Mouse (Mus musculus) monocyte, adult 5-6 weeks (primary cell): ENCODE measurements around the gene Foxn1. TPM values are rescaled to one million over a fixed set of nuclear protein-coding genes. Genes with fewer than 3 reads are reported as not detected.
A peak's percentile ranks its signal among the peaks of the same experiment; 100 is the strongest.

Experiments used
- ATAC-seq: fragments of 153-309, 156-312 bp; replicated peaks from 2 replicates; pipeline ENCODE4 v1.8.0; 2017; ENCODE audit warnings: mild to moderate bottlenecking; ENCODE audit not compliant: low TSS enrichment, insufficient number of reproducible peaks, severe bottlenecking, poor library complexity, low FRiP score
- total RNA-seq: library from RNA; stranded (forward); fragments of 200-1000, 200-491, 200-594 nt; gene quantifications from 3 replicates; pipeline ENCODE4 v1.2.3, GENCODE M21; 2017

The Foxn1 gene
- total RNA-seq, 1 experiment from 2014 or later, result not detected

GRCm38 (mm10) chr11:78408256-78409240, 22.2 kb upstream of the Foxn1 start:
- ATAC-seq, result no peak

- no peak for ATAC-seq
Observed at GRCm38 (mm10) chr11:78402062-78402461, 15.7 kb upstream of the Foxn1 start.

GRCm38 (mm10) chr11:78401469-78401868, 15.1 kb upstream of the Foxn1 start:
- no peak for ATAC-seq

GRCm38 (mm10) chr11:78400936-78401335, 14.6 kb upstream of the Foxn1 start:
- ATAC-seq, result no peak

GRCm38 (mm10) chr11:78399680-78400079, 13.3 kb upstream of the Foxn1 start:
- peak; percentile 66 for ATAC-seq

- no peak for ATAC-seq
Observed at GRCm38 (mm10) chr11:78398212-78398611, 11.9 kb upstream of the Foxn1 start.

- 0 out of 2 replicates have a peak, but pooled peaks have one; percentile 34 for ATAC-seq
Observed at GRCm38 (mm10) chr11:78397397-78397796, 11.0 kb upstream of the Foxn1 start.

- ATAC-seq, result no peak
Observed at GRCm38 (mm10) chr11:78396950-78397349, 10.6 kb upstream of the Foxn1 start.

- no peak for ATAC-seq
Observed at GRCm38 (mm10) chr11:78392728-78393127, 6.4 kb upstream of the Foxn1 start.

GRCm38 (mm10) chr11:78385776-78386175, 582 bp downstream of the Foxn1 start:
- ATAC-seq, result no peak

GRCm38 (mm10) chr11:78382701-78383100, 3.7 kb downstream of the Foxn1 start:
- no peak for ATAC-seq

GRCm38 (mm10) chr11:78382286-78382685, 4.1 kb downstream of the Foxn1 start:
- no peak for ATAC-seq

GRCm38 (mm10) chr11:78380996-78381395, 5.4 kb downstream of the Foxn1 start:
- no peak for ATAC-seq

GRCm38 (mm10) chr11:78380351-78380750, 6.0 kb downstream of the Foxn1 start:
- no peak for ATAC-seq

GRCm38 (mm10) chr11:78377549-78378159, 8.7 kb downstream of the Foxn1 start:
- no peak for ATAC-seq

GRCm38 (mm10) chr11:78374147-78374546, 12.2 kb downstream of the Foxn1 start:
- no peak for ATAC-seq

- no peak for ATAC-seq
Observed at GRCm38 (mm10) chr11:78372610-78373009, 13.7 kb downstream of the Foxn1 start.

GRCm38 (mm10) chr11:78372166-78372565, 14.2 kb downstream of the Foxn1 start:
- ATAC-seq, result no peak

- no peak for ATAC-seq
Observed at GRCm38 (mm10) chr11:78371711-78372110, 14.6 kb downstream of the Foxn1 start.

GRCm38 (mm10) chr11:78370389-78370788, 16.0 kb downstream of the Foxn1 start:
- no peak for ATAC-seq
